Mouse (Mus musculus): ENCODE results near the gene Hnrnpd.

- TF ChIP-seq POLR2A (IDR thresholded peaks at IDR 0.05; ENCODE audit: insufficient read depth, low read depth, low read length) (no peak), CTCF (IDR thresholded peaks at IDR 0.05) (no peak)
These were observed 63.2 kb downstream of the Hnrnpd start for GRCm38 (mm10) chr5:99915494-99915893.

All from heart, adult 2 months (tissue).